Mouse (Mus musculus) kidney, adult 2 months (tissue): ENCODE measurements around the gene Lama2. TPM values are rescaled to one million over a fixed set of nuclear protein-coding genes. Genes with fewer than 3 reads are reported as not detected.
"Not testable (repeated sequence)": the region's sequence is repeated elsewhere in the genome, so short reads cannot be mapped to it uniquely, and the experiment has no call there.

ENCODE experiments used
- DNase-seq: peaks from one replicate; pipeline ENCODE4 v3.0.0; 2021
- H3K27ac ChIP-seq: fragments of 200-500 bp; 2 replicates; pipeline ENCODE4 v1.5.1; 2012; ENCODE audit warnings: low read depth, low read length, control low read depth, inconsistent platforms; ENCODE audit not compliant: insufficient read depth
- H3K27me3 ChIP-seq: fragments of 200-500 bp; replicated peaks from 2 replicates; pipeline ENCODE4 v1.6.1; 2012; ENCODE audit warnings: mild to moderate bottlenecking, moderate library complexity, low read length, inconsistent platforms; ENCODE audit not compliant: control insufficient read depth, insufficient read depth
- H3K36me3 ChIP-seq: fragments of 200-500 bp; 2 replicates; pipeline ENCODE4 v1.6.1; 2012; ENCODE audit warnings: mild to moderate bottlenecking, moderate library complexity, low read length, inconsistent platforms; ENCODE audit not compliant: control insufficient read depth, insufficient read depth
- H3K4me1 ChIP-seq: fragments of 200-500 bp; 2 replicates; pipeline ENCODE4 v1.6.1; 2011; ENCODE audit warnings: low read length; ENCODE audit not compliant: control insufficient read depth, insufficient read depth
- H3K4me3 ChIP-seq: fragments of 200-500 bp; 2 replicates; pipeline ENCODE4 v1.5.1; 2011; ENCODE audit warnings: mild to moderate bottlenecking, low read depth, low read length, control low read depth; ENCODE audit not compliant: insufficient read depth
- CTCF ChIP-seq: fragments of 200-500 bp; conservative IDR thresholded peaks from 2 replicates; pipeline ENCODE4 v1.5.1; 2011; ENCODE audit warnings: low read depth, mild to moderate bottlenecking, control low read depth, low read length, moderate library complexity, mixed read lengths; ENCODE audit not compliant: insufficient read depth, insufficient read length
- POLR2A ChIP-seq: fragments of 200-500 bp; IDR thresholded peaks from one replicate; pipeline ENCODE4 v1.6.1; 2011; ENCODE audit warnings: low read depth, low read length, control low read depth
- WGBS: fragments of 180-500 bp; shearing (Covaris S2); methylation state at CpG from one replicate; pipeline ENCODE4 v1.1.7; 2018; 5-methylcytosine and 5-hydroxymethylcytosine counted together
- polyA plus RNA-seq: library from polyadenylated mRNA; depleted of rRNA; stranded (reverse); fragments of >200 nt; gene quantifications from 2 replicates; pipeline ENCODE4 v1.2.3, GENCODE M21; 2012

Lama2 gene
- polyA plus RNA-seq, 1 experiment: 13.1 TPM

- no peak for DNase-seq
- Histone ChIP-seq H3K4me1 (no peaks in the 10 kb centered on the region), H3K4me3 (no peak overlapping the region), H3K27me3 (no peaks in the 10 kb centered on the region), H3K36me3 (no peaks in the 10 kb centered on the region), H3K27ac (no peak overlapping the region)
- WGBS: 84% methylated on average over 2 of the region's 2 CpGs
- no peak for TF ChIP-seq CTCF
- TF ChIP-seq POLR2A: no peak
Measured at GRCm38 (mm10) chr10:26973575-26973974, 646.0 kb downstream of the Lama2 start.

DNA sequence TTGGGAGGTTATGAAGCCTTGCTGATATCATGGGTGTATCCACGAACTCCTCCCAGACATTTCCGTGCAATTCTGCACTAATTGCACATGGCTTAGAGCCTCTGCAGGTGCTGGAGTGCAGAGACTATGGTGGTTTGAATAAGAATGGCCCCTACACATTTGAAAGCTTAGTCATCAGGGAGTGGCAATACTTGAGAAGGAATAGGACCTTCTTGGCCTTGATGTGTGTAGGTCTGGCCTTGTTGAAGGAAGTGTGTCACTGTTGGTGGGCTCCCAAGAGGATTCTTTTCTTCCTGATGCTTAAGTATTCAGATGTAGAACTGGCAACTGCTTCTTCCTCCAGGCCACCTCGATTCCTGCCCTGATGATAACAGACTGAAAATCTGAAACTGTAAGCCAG lies 661.0 kb downstream of the Lama2 start:
- no peaks in the 10 kb centered on the region for H3K36me3 ChIP-seq
- no peak for DNase-seq
- TF ChIP-seq CTCF: no peak
- TF ChIP-seq POLR2A: no peak
- no peak overlapping the region for H3K4me3 ChIP-seq
- no peak overlapping the region for H3K27ac ChIP-seq
- WGBS: 86% methylated on average over 3 of the region's 3 CpGs
- no peaks in the 10 kb centered on the region for H3K4me1 ChIP-seq
- no peaks in the 10 kb centered on the region for H3K27me3 ChIP-seq

DNA sequence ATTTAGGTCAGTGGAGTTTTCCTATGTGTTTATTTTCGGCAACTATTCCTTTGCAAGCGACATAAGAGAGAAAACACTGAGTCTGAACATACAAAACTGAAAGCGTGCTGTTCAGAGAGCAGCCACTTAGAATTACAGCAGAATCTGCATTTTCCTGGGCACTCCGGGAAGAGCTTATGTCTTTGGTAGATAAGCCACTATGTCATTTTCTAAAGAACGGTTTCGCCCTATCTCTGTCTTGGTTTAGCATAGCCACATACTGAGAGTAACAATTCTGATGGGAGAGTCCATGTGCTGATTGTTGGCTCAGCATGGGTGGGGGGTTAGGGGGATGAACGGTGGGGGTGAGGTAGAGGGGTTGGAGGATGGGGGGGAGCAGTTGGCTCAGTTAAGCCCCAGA lies 669.1 kb downstream of the Lama2 start:
- no peak overlapping the region for H3K4me3 ChIP-seq
- H3K36me3 ChIP-seq: no peaks in the 10 kb centered on the region
- no peak overlapping the region for H3K27ac ChIP-seq
- no peaks in the 10 kb centered on the region for H3K27me3 ChIP-seq
- whole genome bisulfite sequencing: 89% methylated on average over 7 of the region's 7 CpGs
- H3K4me1 ChIP-seq: no peaks in the 10 kb centered on the region
- TF ChIP-seq POLR2A: no peak
- no peak for TF ChIP-seq CTCF
- no peak for DNase-seq

GRCm38 (mm10) chr10:26949667-26950066 lies 669.9 kb downstream of the Lama2 start:
- Histone ChIP-seq H3K27ac (no peak overlapping the region), H3K4me1 (no peaks in the 10 kb centered on the region), H3K27me3 (no peaks in the 10 kb centered on the region), H3K36me3 (no peaks in the 10 kb centered on the region), H3K4me3 (no peak overlapping the region)
- no peak for DNase-seq
- 84% methylated on average over 8 of the region's 8 CpGs for WGBS
- no peak for TF ChIP-seq CTCF
- no peak for TF ChIP-seq POLR2A

DNA sequence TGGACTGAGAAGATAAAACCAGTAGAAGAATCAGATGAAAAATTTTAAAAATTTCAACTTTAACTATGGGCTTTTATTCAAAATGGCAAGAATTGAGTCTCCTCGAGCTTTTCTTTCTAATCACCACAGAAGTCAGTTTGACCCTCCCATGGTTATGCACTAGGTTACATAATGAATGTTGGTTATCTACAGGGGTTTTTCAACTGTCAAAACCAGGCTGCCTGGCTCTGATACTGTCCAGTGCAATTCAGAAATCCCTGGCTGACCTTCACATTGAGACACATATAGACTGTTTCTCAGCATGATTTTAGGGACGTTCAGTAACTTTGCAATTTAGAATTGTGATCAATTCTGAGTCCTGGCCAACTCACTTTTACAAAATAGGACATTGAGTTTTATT lies 671.2 kb downstream of the Lama2 start:
- TF ChIP-seq CTCF: no peak
- TF ChIP-seq POLR2A: no peak
- Histone ChIP-seq H3K36me3 (no peaks in the 10 kb centered on the region), H3K4me3 (no peak overlapping the region), H3K27ac (no peak overlapping the region), H3K27me3 (no peaks in the 10 kb centered on the region), H3K4me1 (no peaks in the 10 kb centered on the region)
- 76% methylated on average over 2 of the region's 2 CpGs for WGBS
- no peak for DNase-seq

- WGBS: 60% methylated on average over 1 of the region's 1 CpGs
- no peak for DNase-seq
- H3K4me1 ChIP-seq: no peaks in the 10 kb centered on the region
- no peak overlapping the region for H3K4me3 ChIP-seq
- H3K27ac ChIP-seq: no peak overlapping the region
- H3K36me3 ChIP-seq: no peaks in the 10 kb centered on the region
- no peak for TF ChIP-seq POLR2A
- TF ChIP-seq CTCF: no peak
- H3K27me3 ChIP-seq: no peaks in the 10 kb centered on the region
Measured at GRCm38 (mm10) chr10:26939549-26939948, 680.0 kb downstream of the Lama2 start.

DNA sequence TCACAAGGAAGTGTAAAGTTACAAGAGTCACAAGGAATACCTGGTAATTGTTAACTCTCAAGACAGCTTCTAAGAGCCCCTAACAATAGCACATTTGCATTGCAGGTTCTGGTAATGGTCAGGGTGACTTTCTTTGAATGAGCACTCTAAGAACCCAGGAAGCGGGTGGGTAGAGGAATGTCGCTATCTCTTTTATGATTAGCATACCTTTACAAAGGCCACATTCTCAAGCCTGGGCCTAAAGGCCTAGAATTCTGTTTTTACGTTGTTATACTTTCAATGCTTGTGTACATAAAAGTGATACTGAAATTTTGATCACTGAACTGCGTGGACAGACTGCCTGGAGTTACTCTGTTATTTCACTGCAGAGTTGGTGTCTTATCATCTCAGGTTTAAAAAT lies 681.1 kb downstream of the Lama2 start:
- not testable (repeated sequence) for H3K4me3 ChIP-seq, H3K36me3 ChIP-seq, H3K27me3 ChIP-seq, H3K4me1 ChIP-seq, H3K27ac ChIP-seq, DNase-seq
- WGBS: 89% methylated on average over 4 of the region's 4 CpGs

DNA sequence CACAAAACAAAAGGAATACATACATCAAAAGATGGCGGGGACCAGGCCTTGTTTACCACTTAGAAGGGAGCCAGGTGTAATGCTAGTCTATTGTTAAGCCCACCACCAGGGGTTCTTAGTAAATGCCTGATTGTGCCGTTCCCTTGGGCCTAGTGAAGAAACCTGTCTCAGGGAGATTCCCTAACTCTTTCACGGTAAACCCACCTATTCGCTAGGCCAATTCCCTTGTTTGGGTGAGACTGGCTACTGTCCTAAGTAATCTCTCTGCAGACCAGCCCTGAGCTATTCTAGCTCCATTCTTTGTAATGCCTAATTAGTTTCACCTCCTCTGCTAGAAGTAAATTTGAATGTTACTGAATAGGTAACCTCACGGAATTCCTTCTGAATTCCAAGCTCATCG lies 683.5 kb downstream of the Lama2 start:
- H3K27me3 ChIP-seq, H3K4me3 ChIP-seq, H3K4me1 ChIP-seq, H3K27ac ChIP-seq, H3K36me3 ChIP-seq, DNase-seq: not testable (repeated sequence)
- 81% methylated on average over 6 of the region's 6 CpGs for whole genome bisulfite sequencing
